Mouse (Mus musculus): ENCODE data around the gene Qrich2. TPM values are rescaled to one million over a fixed set of nuclear protein-coding genes. Genes with fewer than 3 reads are reported as not detected.
"Not testable (repeated sequence)": the region's sequence is repeated elsewhere in the genome, so short reads cannot be mapped to it uniquely, and the experiment has no call there.

The Qrich2 gene
- polyA plus RNA-seq, 1 experiment from 2014 or later: not detected

DNA sequence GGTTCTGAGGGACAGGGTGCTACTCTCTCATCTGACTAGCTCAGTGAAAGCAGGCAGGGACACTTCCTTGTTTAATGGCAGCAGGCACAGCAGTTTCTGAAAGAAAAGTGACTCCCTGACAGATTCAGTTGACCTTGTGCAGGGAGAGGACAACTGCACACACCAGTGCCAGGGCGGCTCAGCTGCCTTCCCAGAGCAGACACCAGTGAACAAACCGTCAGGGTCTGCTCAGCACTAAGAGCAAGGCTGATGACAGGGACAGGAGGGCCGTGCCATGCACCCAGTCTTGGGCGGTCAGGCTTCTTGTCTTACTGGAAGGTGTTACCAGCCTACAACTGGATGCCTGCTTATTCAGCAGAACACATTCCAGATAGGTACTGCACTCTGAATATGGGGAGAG is 4.9 kb upstream of the Qrich2 start:
- peaks cover 16% of the 10 kb centered on the region for H3K4me1 ChIP-seq (replicated peaks)
- no peak overlapping the region for H3K4me2 ChIP-seq
- WGBS (ENCODE audit: insufficient replicate concordance): 78% methylated on average over 4 of the region's 4 CpGs
- DNase-seq: no peak
- H3K4me3 ChIP-seq (replicated peaks): no peak overlapping the region
- 0 out of 2 replicates have a peak, but pooled peaks cover 4% of the 10 kb centered on the region for H3K27me3 ChIP-seq
- ATAC-seq (ENCODE audit: low read depth): no peak
- H3K36me3 ChIP-seq: peaks cover 61% of the 10 kb centered on the region
- H3K27ac ChIP-seq: peak overlapping the region; percentile 58
- H3K9ac ChIP-seq: no peak overlapping the region
- no peaks in the 10 kb centered on the region for H3K9me3 ChIP-seq (replicated peaks)

DNA sequence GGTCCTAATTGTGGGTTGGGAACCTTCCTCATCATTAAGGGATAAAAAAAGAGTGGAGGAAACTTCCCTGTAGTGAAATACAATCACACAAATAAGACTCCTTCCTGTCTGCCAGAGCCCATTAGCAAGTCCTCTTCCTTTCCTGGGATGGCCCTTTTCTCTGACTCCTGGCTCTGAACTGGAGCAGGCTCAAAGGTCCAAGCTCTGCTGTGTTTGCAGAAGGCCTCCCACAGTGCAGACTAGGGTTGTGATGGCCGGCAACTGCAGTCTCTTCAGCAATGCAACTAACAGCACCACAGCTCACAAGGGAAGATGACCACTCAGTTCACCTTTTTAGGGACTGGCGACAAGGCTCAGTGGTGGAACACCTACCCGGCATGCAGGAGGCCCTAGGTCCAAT is 4.2 kb upstream of the Qrich2 start:
- 0 out of 2 replicates have a peak, but pooled peaks have one; percentile 37 for ATAC-seq (ENCODE audit: low read depth)
- no peaks in the 10 kb centered on the region for H3K9me3 ChIP-seq (replicated peaks)
- H3K4me2 ChIP-seq: no peak overlapping the region
- no peak for DNase-seq
- 0 out of 2 replicates have a peak, but pooled peaks cover 6% of the 10 kb centered on the region for H3K27me3 ChIP-seq
- 84% methylated on average over 3 of the region's 3 CpGs for WGBS (ENCODE audit: insufficient replicate concordance)
- peaks cover 16% of the 10 kb centered on the region for H3K4me1 ChIP-seq (replicated peaks)
- H3K36me3 ChIP-seq: peaks cover 54% of the 10 kb centered on the region
- H3K9ac ChIP-seq: no peak overlapping the region
- H3K27ac ChIP-seq: peak overlapping the region; percentile 58
- no peak overlapping the region for H3K4me3 ChIP-seq (replicated peaks)

DNA sequence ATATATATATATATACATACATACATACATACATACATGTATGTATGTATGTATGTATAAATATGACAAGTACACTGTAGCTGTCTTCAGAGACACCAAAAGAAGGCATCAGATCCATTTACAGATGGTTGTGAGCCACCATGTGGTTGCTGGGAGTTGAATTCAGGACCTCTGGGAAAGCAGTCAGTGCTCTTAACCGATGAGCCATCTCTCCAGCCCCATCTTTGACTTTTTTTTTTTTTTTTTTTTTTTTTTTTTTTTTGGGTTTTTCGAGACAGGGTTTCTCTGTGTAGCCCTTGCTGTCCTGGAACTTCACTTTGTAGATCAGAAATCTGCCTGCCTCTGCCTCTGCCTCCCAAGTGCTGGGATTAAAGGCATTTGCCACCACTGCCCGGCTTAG is 2.3 kb upstream of the Qrich2 start:
- not testable (repeated sequence) for H3K4me3 ChIP-seq (replicated peaks); H3K4me2 ChIP-seq; DNase-seq; ATAC-seq (ENCODE audit: low read depth); H3K9ac ChIP-seq; H3K9me3 ChIP-seq (replicated peaks); H3K27ac ChIP-seq
- 58% methylated on average over 3 of the region's 3 CpGs for WGBS (ENCODE audit: insufficient replicate concordance)
- H3K27me3 ChIP-seq: 0 out of 2 replicates have a peak, but pooled peaks cover 10% of the 10 kb centered on the region
- H3K4me1 ChIP-seq (replicated peaks): peaks cover 19% of the 10 kb centered on the region
- H3K36me3 ChIP-seq: peaks cover 36% of the 10 kb centered on the region

DNA sequence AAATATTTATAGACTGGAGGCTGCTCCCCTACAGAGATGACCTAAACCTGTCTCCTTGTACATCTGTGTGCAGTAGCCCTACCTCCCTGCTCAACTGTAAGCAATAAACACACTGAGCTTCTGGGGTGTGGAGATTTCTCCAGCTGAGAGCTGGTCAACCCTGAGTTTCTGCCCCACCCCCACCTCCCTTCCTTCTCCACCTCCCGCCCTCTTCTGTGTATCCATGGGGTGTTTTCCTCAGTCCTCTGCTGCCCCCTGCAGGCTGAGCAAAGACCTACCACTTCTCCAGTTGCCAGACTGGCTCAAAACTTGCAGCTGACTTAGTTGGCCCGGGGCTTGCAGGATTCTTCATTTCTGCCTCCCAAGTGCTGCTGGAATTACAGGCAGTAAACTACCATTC is 2.2 kb downstream of the Qrich2 start:
- no peaks in the 10 kb centered on the region for H3K36me3 ChIP-seq
- WGBS (ENCODE audit: insufficient replicate concordance): 6% methylated on average over 2 of the region's 2 CpGs
- H3K4me2 ChIP-seq: no peak overlapping the region
- H3K9ac ChIP-seq: no peak overlapping the region
- no peaks in the 10 kb centered on the region for H3K9me3 ChIP-seq (replicated peaks)
- no peak overlapping the region for H3K4me3 ChIP-seq (replicated peaks)
- peaks cover 3% of the 10 kb centered on the region for H3K4me1 ChIP-seq (replicated peaks)
- no peak overlapping the region for H3K27ac ChIP-seq
- 0 out of 2 replicates have a peak, but pooled peaks cover 10% of the 10 kb centered on the region for H3K27me3 ChIP-seq
- ATAC-seq (ENCODE audit: low read depth): peak; percentile 47; the same call in 1 of the 2 replicates
- peak; percentile 66 for DNase-seq

DNA sequence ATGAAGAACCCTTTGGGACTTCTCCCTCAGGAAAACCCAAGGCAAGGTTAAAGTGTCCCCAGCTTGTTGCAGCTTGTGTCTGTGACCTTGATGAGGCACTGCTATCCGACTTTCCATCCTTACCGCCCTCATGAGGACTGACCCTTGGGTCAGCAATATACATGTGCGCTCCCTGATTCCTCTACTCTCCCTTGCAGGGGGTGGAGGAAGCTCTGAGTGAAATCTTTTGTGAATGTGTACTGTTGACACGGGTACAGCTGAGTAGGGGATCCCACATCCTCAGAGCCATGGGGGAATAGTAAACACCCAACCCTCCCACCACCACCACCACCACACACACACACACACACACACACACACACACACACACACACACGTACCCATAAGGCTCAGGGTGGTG is 2.7 kb downstream of the Qrich2 start:
- Histone ChIP-seq H3K27ac (no peak overlapping the region), H3K9ac (no peak overlapping the region), H3K36me3 (no peaks in the 10 kb centered on the region), H3K4me3 (replicated peaks) (no peak overlapping the region), H3K4me1 (replicated peaks) (peaks cover 3% of the 10 kb centered on the region), H3K9me3 (replicated peaks) (no peaks in the 10 kb centered on the region), H3K4me2 (no peak overlapping the region), H3K27me3 (0 out of 2 replicates have a peak, but pooled peaks cover 10% of the 10 kb centered on the region)
- 57% methylated on average over 5 of the region's 5 CpGs for WGBS (ENCODE audit: insufficient replicate concordance)
- ATAC-seq (ENCODE audit: low read depth) (peak; percentile 31; the same call in 1 of the 2 replicates), DNase-seq (no peak)

DNA sequence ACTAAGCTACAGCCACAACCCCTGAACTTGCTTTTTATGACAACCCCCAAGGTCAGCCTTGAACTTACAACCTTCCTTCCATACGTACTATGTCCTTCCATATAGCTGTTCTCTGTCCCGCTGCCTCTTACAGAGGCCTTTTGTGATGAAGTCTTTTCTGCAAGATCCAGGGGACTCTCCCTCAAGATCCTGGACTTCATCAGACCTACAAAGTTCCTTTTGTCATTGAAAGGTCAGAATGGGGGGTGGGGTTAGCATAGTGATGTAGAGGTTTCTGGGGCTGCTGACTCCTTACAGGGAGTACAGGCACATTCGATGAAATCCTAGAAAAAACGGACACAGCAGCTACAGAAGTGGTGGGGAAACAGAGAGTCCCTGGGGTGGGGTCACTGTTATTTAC is 6.3 kb downstream of the Qrich2 start:
- Histone ChIP-seq H3K27me3 (no peaks in the 10 kb centered on the region), H3K9me3 (replicated peaks) (no peaks in the 10 kb centered on the region), H3K27ac (no peak overlapping the region), H3K9ac (no peak overlapping the region), H3K4me1 (replicated peaks) (peaks cover 6% of the 10 kb centered on the region), H3K4me3 (replicated peaks) (no peak overlapping the region), H3K36me3 (no peaks in the 10 kb centered on the region), H3K4me2 (no peak overlapping the region)
- no peak for ATAC-seq (ENCODE audit: low read depth)
- no peak for DNase-seq
- WGBS (ENCODE audit: insufficient replicate concordance): 57% methylated on average over 4 of the region's 4 CpGs

DNA sequence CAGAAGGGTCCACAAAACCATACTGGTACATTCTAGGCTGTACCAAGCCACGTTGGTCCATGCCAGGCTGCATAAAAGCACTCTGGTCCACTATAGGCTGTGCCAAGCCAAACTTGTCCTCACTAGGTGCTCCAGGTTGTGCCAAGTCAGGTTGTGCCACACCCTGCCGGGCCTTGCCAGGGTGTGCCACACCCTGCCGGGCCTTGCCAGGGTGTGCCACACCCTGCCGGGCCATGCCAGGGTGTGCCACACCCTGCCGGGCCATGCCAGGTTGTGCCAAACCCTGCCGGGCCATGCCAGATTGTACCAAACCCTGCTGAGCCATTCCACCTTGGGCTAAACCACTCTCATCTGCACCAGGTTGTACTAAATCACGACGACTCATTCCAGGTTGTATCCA is 9.8 kb downstream of the Qrich2 start:
- no peak overlapping the region for H3K9ac ChIP-seq
- WGBS (ENCODE audit: insufficient replicate concordance): 72% methylated on average over 8 of the region's 8 CpGs
- no peak overlapping the region for H3K4me3 ChIP-seq (replicated peaks)
- H3K36me3 ChIP-seq: no peaks in the 10 kb centered on the region
- no peaks in the 10 kb centered on the region for H3K27me3 ChIP-seq
- no peak overlapping the region for H3K4me2 ChIP-seq
- H3K4me1 ChIP-seq (replicated peaks): peaks cover 4% of the 10 kb centered on the region; the same call in 1 of the 2 replicates
- H3K9me3 ChIP-seq (replicated peaks): no peaks in the 10 kb centered on the region
- H3K27ac ChIP-seq: no peak overlapping the region
- DNase-seq (no peak), ATAC-seq (ENCODE audit: low read depth) (no peak)

DNA sequence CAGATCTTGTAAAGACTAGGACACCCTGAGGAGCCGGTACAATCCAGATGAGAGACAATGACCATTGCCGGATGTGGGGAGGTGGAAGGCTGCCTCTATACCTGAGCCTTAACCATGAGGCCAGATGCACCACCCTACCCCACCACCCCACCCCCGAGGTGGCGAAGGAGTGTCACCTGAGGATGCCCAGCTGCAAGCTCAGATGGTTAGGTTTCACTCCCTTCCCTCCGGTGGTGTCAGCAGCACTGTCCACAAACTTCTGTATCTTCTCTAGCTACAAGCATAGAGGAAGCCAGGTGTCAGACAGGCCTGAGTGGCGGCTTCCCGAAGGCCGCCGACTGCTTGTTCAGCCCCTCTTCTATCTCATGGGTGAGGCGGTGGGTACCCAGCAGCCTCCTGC is 12.2 kb downstream of the Qrich2 start:
- Histone ChIP-seq H3K9ac (no peak overlapping the region), H3K4me1 (replicated peaks) (peaks cover 4% of the 10 kb centered on the region; the same call in 1 of the 2 replicates), H3K36me3 (no peaks in the 10 kb centered on the region), H3K4me2 (no peak overlapping the region), H3K4me3 (replicated peaks) (no peak overlapping the region), H3K27ac (no peak overlapping the region), H3K9me3 (replicated peaks) (peaks cover 6% of the 10 kb centered on the region; the same call in 1 of the 2 replicates), H3K27me3 (no peaks in the 10 kb centered on the region)
- no peak for ATAC-seq (ENCODE audit: low read depth)
- WGBS (ENCODE audit: insufficient replicate concordance): 76% methylated on average over 10 of the region's 10 CpGs
- DNase-seq: no peak

DNA sequence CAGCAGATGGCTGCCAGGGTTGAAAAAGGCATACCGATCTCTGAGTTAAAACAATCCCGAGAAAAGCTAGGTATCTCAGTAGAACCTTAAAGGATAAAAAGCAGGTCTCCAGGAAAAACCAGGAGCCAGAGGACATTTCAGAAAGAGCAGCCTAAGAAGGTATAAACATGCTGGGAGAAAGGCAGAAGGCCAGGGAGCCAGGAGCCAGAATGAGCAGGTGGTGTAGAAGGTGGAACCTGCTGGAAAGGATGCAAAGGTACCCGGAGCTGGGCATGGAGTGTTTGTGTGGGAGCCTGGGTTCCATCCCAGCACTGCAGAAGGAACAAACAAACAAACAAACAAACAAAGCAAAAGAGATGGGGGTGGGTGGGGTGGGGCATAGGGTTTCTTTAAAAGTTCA is 16.7 kb downstream of the Qrich2 start:
- ATAC-seq (ENCODE audit: low read depth) (no peak), DNase-seq (no peak)
- Histone ChIP-seq H3K4me1 (replicated peaks) (peaks cover 9% of the 10 kb centered on the region), H3K27me3 (peaks cover 27% of the 10 kb centered on the region), H3K4me2 (no peak overlapping the region), H3K36me3 (no peaks in the 10 kb centered on the region), H3K4me3 (replicated peaks) (no peak overlapping the region), H3K9ac (no peak overlapping the region), H3K9me3 (replicated peaks) (peaks cover 6% of the 10 kb centered on the region; the same call in 1 of the 2 replicates), H3K27ac (no peak overlapping the region)
- WGBS (ENCODE audit: insufficient replicate concordance): 84% methylated on average over 3 of the region's 3 CpGs

DNA sequence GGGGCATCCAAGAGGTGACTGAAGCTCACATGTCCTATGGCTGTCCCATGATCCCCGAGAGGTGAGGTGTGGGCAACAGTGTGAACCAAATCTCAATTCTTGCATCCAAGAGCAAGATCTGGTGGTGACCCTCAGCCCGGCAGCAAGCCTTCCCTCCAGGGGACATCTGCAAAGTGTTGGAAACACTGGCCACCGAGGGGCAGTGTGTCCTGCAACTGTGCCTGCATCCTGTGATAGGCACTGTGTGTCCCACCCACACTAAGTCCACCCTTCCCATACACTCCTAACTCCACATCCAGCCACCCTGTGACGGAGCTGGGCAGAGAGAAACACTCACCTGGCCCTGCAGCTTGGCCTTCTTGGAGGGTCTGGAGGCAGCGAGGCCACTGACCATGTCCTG is 18.2 kb downstream of the Qrich2 start:
- Histone ChIP-seq H3K4me2 (no peak overlapping the region), H3K36me3 (no peaks in the 10 kb centered on the region), H3K27me3 (peaks cover 27% of the 10 kb centered on the region), H3K9ac (no peak overlapping the region), H3K4me3 (replicated peaks) (no peak overlapping the region), H3K4me1 (replicated peaks) (peaks cover 9% of the 10 kb centered on the region), H3K9me3 (replicated peaks) (peaks cover 6% of the 10 kb centered on the region; the same call in 1 of the 2 replicates), H3K27ac (no peak overlapping the region)
- WGBS (ENCODE audit: insufficient replicate concordance): 52% methylated on average over 5 of the region's 5 CpGs
- DNase-seq (no peak), ATAC-seq (ENCODE audit: low read depth) (no peak)

DNA sequence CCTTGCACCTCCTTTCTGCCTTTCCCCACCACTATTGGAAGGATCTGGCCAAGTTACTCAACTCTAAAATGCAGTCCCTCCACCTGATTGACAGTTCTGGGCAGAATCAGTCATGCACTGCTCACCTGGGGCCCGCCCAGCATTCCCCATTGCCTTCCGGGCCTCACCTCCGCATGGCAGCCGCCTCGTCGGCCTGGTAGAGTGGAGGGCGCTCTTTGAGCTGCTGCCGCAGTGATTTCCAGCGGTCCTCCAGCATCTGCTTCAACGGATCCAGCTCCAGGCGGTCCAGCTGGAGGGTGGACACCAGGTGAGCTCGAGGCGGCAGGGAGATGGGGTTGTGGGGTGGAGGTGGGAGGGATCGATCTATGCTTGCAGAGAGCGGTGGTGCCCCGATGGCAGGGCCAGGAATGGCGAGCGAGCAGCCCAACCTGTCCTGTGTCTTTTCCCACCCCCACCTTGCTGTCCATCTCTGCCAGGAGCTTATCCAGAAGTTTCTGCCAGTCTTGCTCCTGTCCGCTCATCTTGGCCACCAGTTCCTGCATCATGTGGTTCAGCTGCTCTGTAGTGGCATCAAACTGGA is 19.6 kb downstream of the Qrich2 start:
- no peak for DNase-seq
- 16% methylated on average over 19 of the region's 19 CpGs for WGBS (ENCODE audit: insufficient replicate concordance)
- Histone ChIP-seq H3K9ac (no peak overlapping the region), H3K27me3 (peaks cover 27% of the 10 kb centered on the region), H3K27ac (no peak overlapping the region), H3K4me3 (replicated peaks) (no peak overlapping the region), H3K4me2 (no peak overlapping the region), H3K9me3 (replicated peaks) (peaks cover 6% of the 10 kb centered on the region; the same call in 1 of the 2 replicates), H3K4me1 (replicated peaks) (peaks cover 9% of the 10 kb centered on the region), H3K36me3 (no peaks in the 10 kb centered on the region)
- peak; percentile 9; the same call in 1 of the 2 replicates for ATAC-seq (ENCODE audit: low read depth)
